Mouse (Mus musculus) megakaryocyte, embryonic 14.5 days (primary cell): ENCODE measurements around the gene Socs2. TPM values are rescaled to one million over a fixed set of nuclear protein-coding genes. Genes with fewer than 3 reads are reported as not detected.

Source experiments
- H3K27me3 ChIP-seq: replicated peaks from 2 replicates; pipeline ENCODE3; 2012; ENCODE audit warnings: inconsistent platforms
- H3K36me3 ChIP-seq: replicated peaks from 2 replicates; pipeline ENCODE3; 2012; ENCODE audit warnings: low read length, inconsistent platforms, mixed read lengths
- H3K4me1 ChIP-seq: 2 replicates; pipeline ENCODE4 v1.6.1; 2012; ENCODE audit warnings: inconsistent platforms
- H3K4me3 ChIP-seq: replicated peaks from 2 replicates; pipeline ENCODE3; 2012; ENCODE audit warnings: moderate library complexity, mild to moderate bottlenecking, inconsistent platforms
- H3K9me3 ChIP-seq: 2 replicates; pipeline ENCODE4 v1.6.1; 2012; ENCODE audit warnings: inconsistent platforms
- FLI1 ChIP-seq: IDR thresholded peaks from 2 replicates; pipeline ENCODE4 v1.6.1; 2012; ENCODE audit warnings: low read length, inconsistent platforms, mixed read lengths
- GATA1 ChIP-seq: IDR thresholded peaks from 3 replicates; pipeline ENCODE4 v1.6.1; 2012; ENCODE audit warnings: mixed read lengths, low read length, inconsistent platforms, borderline replicate concordance
- polyA plus RNA-seq: library from polyadenylated mRNA; stranded (reverse); fragments of >175 nt; gene quantifications from 2 replicates; pipeline ENCODE4 v1.2.3, GENCODE M21; 2012; ENCODE audit warnings: low replicate concordance; ENCODE audit not compliant: insufficient read depth

Socs2 gene
- polyA plus RNA-seq, 1 experiment, result 34.4 TPM

DNA sequence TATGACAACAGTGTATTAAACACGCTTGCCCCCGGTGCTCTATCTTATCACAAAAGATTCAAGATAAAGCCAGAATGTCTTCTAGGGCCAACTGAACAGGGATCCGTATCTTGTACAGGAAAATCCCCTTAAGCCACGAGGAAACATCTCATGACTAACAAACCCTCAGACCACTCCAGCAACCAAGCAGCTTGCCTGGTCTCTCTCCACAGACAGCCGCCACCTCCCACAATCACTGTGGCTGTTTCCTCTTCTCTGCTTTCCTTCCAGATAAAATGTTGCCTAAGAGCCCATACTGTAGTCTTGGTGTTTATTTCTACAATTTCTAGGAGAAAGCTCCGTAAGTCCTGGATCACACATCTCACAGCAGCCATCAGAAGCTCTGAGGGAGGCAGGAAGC lies 32.1 kb upstream of the Socs2 start:
- no peaks in the 10 kb centered on the region for H3K36me3 ChIP-seq

GRCm38 (mm10) chr10:95447954-95448353 lies 31.0 kb upstream of the Socs2 start:
- TF ChIP-seq FLI1 (no peak), GATA1 (no peak)
- H3K27me3 ChIP-seq, result peaks cover 4% of the 10 kb centered on the region
- H3K9me3 ChIP-seq, result 0 out of 2 replicates have a peak, but pooled peaks cover 2% of the 10 kb centered on the region
- no peak overlapping the region for H3K4me3 ChIP-seq
- no peaks in the 10 kb centered on the region for H3K36me3 ChIP-seq
- H3K4me1 ChIP-seq, result peaks cover 7% of the 10 kb centered on the region; the same call in 1 of the 2 replicates

More for the DNA sequence above, 32.1 kb upstream of the Socs2 start:
- 0 out of 2 replicates have a peak, but pooled peaks cover 2% of the 10 kb centered on the region for H3K9me3 ChIP-seq
- TF ChIP-seq GATA1, result no peak
- no peak for TF ChIP-seq FLI1
- H3K27me3 ChIP-seq, result peaks cover 4% of the 10 kb centered on the region
- H3K4me3 ChIP-seq, result no peak overlapping the region
- H3K4me1 ChIP-seq, result peaks cover 7% of the 10 kb centered on the region; the same call in 1 of the 2 replicates

DNA sequence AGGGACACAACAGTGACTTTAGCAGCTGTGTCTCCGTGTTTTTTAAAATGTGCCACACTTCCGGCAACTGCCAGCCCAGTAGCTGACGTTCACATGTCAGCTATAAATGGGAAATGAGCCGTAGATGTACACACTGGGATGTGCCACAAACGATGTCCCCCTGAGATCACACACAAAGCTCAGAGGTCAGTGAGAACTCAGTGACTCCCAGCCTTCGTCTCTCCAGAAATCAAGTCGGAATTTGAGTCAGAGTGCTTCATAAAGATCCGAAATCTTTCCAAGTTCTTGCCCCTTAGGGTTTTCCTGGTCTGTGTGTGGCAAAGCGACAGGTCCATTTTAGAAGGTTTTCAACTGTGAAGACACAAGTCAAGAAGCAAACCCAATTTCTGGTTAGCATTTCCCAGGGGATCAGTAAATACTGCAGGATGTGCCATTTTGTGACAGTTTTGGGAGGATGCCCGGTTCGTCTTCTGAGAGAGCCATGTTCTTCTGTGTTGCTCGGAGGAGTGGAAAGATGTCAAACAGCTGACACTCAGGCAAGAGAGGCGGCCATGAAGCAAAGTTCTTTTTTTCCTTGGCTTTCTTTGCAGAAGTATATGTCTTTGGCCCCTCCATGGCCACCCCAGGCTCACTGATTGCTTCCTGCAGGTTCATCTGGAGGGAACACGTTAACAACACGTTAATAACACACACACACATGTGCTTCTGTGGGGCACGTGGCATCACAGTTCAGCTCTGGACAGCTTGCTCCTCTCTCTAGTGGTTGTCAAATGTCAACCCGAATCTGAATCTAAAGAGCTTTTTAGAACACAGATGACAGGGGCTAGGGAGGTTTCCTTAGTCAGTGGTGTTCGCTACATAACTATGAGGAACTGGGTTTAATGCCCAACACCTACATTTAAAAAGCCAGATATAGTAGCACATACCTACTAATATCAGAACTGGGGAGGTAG lies 28.4 kb upstream of the Socs2 start:
- Histone ChIP-seq H3K4me3 (no peak overlapping the region), H3K27me3 (peaks cover 4% of the 10 kb centered on the region), H3K36me3 (no peaks in the 10 kb centered on the region), H3K4me1 (peaks cover 10% of the 10 kb centered on the region), H3K9me3 (0 out of 2 replicates have a peak, but pooled peaks cover 2% of the 10 kb centered on the region)
- TF ChIP-seq GATA1, result no peak
- TF ChIP-seq FLI1, result no peak

GRCm38 (mm10) chr10:95442334-95442733 lies 25.4 kb upstream of the Socs2 start:
- H3K27me3 ChIP-seq, result peaks cover 3% of the 10 kb centered on the region

GRCm38 (mm10) chr10:95440566-95440965 lies 23.6 kb upstream of the Socs2 start:
- TF ChIP-seq FLI1 (no peak), GATA1 (no peak)
- Histone ChIP-seq H3K4me3 (no peak overlapping the region), H3K9me3 (no peaks in the 10 kb centered on the region), H3K27me3 (peaks cover 2% of the 10 kb centered on the region), H3K4me1 (peaks cover 6% of the 10 kb centered on the region), H3K36me3 (no peaks in the 10 kb centered on the region)

More at GRCm38 (mm10) chr10:95442334-95442733, 25.4 kb upstream of the Socs2 start:
- Histone ChIP-seq H3K9me3 (no peaks in the 10 kb centered on the region), H3K36me3 (no peaks in the 10 kb centered on the region), H3K4me3 (no peak overlapping the region), H3K4me1 (peaks cover 6% of the 10 kb centered on the region)
- TF ChIP-seq FLI1, result no peak

DNA sequence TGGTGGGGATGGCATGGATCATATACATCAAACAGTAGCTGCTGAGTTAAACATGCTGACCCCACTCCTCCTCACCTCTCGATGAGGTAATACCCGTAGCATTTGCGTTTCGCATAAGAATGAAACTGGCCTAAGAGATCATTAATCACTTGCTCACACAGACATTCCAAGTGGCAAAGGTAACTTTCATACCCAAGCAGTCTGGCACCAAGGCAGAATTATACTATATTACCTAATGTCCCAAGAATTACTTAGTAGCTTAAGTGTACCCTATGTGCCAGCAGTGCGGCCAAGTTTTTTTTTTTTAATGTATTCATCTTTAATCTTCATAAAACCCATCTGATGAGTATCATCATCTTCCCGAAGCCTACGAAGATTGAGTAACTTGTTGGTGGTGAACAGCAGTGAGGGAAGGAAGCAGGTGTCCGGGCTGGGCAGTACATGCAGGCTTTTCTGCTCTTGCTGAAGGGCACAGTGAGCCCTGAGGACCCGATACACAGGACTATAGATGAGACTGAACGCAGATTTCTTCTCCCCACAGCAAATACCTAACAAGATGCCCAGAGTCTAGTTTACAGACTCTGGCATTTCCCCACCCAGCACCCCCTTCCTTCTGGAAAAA lies 22.8 kb upstream of the Socs2 start:
- Histone ChIP-seq H3K9me3 (no peaks in the 10 kb centered on the region), H3K4me1 (peaks cover 6% of the 10 kb centered on the region), H3K27me3 (no peaks in the 10 kb centered on the region), H3K4me3 (no peak overlapping the region), H3K36me3 (no peaks in the 10 kb centered on the region)
- TF ChIP-seq GATA1 (no peak), FLI1 (no peak)

- Histone ChIP-seq H3K36me3 (no peaks in the 10 kb centered on the region), H3K4me1 (peaks cover 6% of the 10 kb centered on the region), H3K27me3 (no peaks in the 10 kb centered on the region), H3K9me3 (no peaks in the 10 kb centered on the region), H3K4me3 (no peak overlapping the region)
- TF ChIP-seq FLI1, result no peak
- TF ChIP-seq GATA1, result no peak
Observed at GRCm38 (mm10) chr10:95438941-95439340, 22.0 kb upstream of the Socs2 start.

DNA sequence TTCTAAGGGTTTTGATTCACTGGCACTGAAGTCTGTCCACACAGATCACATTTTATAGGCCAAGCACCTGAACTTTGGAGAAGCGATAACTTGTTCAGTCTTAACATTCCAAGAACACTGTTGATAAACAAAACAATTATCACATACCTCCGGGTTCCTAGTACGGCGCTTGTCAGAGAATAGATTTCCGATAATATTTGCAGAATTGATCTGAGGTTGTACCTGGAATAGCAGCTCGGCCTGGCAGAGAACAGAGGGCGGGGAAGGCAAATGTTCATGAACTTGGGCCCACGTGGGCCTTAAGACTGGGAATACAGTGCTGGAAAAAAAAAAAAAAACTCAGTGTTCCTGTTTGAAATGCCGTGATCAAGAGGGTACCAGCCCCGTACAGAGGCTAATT lies 13.3 kb upstream of the Socs2 start:
- H3K4me1 ChIP-seq, result no peaks in the 10 kb centered on the region
- TF ChIP-seq FLI1, result no peak
- no peak for TF ChIP-seq GATA1

GRCm38 (mm10) chr10:95429111-95429510 lies 12.1 kb upstream of the Socs2 start:
- H3K9me3 ChIP-seq, result no peaks in the 10 kb centered on the region
- no peak overlapping the region for H3K4me3 ChIP-seq
- TF ChIP-seq FLI1 (no peak), GATA1 (no peak)
- no peaks in the 10 kb centered on the region for H3K36me3 ChIP-seq
- H3K4me1 ChIP-seq, result no peaks in the 10 kb centered on the region
- peaks cover 13% of the 10 kb centered on the region for H3K27me3 ChIP-seq

More for the DNA sequence above, 13.3 kb upstream of the Socs2 start:
- Histone ChIP-seq H3K36me3 (no peaks in the 10 kb centered on the region), H3K4me3 (no peak overlapping the region), H3K27me3 (peaks cover 11% of the 10 kb centered on the region), H3K9me3 (no peaks in the 10 kb centered on the region)
